Mouse (Mus musculus) kidney, adult 2 months (tissue): ENCODE data around the gene Ccdc15. TPM values are rescaled to one million over a fixed set of nuclear protein-coding genes. Genes with fewer than 3 reads are reported as not detected.

ENCODE experiments used
- DNase-seq: peaks from one replicate; pipeline ENCODE4 v3.0.0; 2021
- H3K27ac ChIP-seq: fragments of 200-500 bp; 2 replicates; pipeline ENCODE4 v1.5.1; 2012; ENCODE audit warnings: low read depth, low read length, control low read depth, inconsistent platforms; ENCODE audit not compliant: insufficient read depth
- H3K27me3 ChIP-seq: fragments of 200-500 bp; replicated peaks from 2 replicates; pipeline ENCODE4 v1.6.1; 2012; ENCODE audit warnings: mild to moderate bottlenecking, moderate library complexity, low read length, inconsistent platforms; ENCODE audit not compliant: control insufficient read depth, insufficient read depth
- H3K36me3 ChIP-seq: fragments of 200-500 bp; 2 replicates; pipeline ENCODE4 v1.6.1; 2012; ENCODE audit warnings: mild to moderate bottlenecking, moderate library complexity, low read length, inconsistent platforms; ENCODE audit not compliant: control insufficient read depth, insufficient read depth
- H3K4me1 ChIP-seq: fragments of 200-500 bp; 2 replicates; pipeline ENCODE4 v1.6.1; 2011; ENCODE audit warnings: low read length; ENCODE audit not compliant: control insufficient read depth, insufficient read depth
- H3K4me3 ChIP-seq: fragments of 200-500 bp; 2 replicates; pipeline ENCODE4 v1.5.1; 2011; ENCODE audit warnings: mild to moderate bottlenecking, low read depth, low read length, control low read depth; ENCODE audit not compliant: insufficient read depth
- CTCF ChIP-seq: fragments of 200-500 bp; conservative IDR thresholded peaks from 2 replicates; pipeline ENCODE4 v1.5.1; 2011; ENCODE audit warnings: low read depth, mild to moderate bottlenecking, control low read depth, low read length, moderate library complexity, mixed read lengths; ENCODE audit not compliant: insufficient read depth, insufficient read length
- POLR2A ChIP-seq: fragments of 200-500 bp; IDR thresholded peaks from one replicate; pipeline ENCODE4 v1.6.1; 2011; ENCODE audit warnings: low read depth, low read length, control low read depth
- WGBS: fragments of 180-500 bp; shearing (Covaris S2); methylation state at CpG from one replicate; pipeline ENCODE4 v1.1.7; 2018; 5-methylcytosine and 5-hydroxymethylcytosine counted together
- polyA plus RNA-seq: library from polyadenylated mRNA; depleted of rRNA; stranded (reverse); fragments of >200 nt; gene quantifications from 2 replicates; pipeline ENCODE4 v1.2.3, GENCODE M21; 2012

Gene Ccdc15
- polyA plus RNA-seq, 1 experiment = 0.64 TPM

- Histone ChIP-seq H3K36me3 (no peaks in the 10 kb centered on the region), H3K4me3 (no peak overlapping the region), H3K4me1 (no peaks in the 10 kb centered on the region), H3K27ac (no peak overlapping the region), H3K27me3 (no peaks in the 10 kb centered on the region)
- TF ChIP-seq CTCF (no peak), POLR2A (no peak)
- 87% methylated on average over 5 of the region's 5 CpGs for WGBS
- DNase-seq = peak; percentile 28
Measured at GRCm38 (mm10) chr9:37375718-37376117, 27.5 kb upstream of the Ccdc15 start.

DNA sequence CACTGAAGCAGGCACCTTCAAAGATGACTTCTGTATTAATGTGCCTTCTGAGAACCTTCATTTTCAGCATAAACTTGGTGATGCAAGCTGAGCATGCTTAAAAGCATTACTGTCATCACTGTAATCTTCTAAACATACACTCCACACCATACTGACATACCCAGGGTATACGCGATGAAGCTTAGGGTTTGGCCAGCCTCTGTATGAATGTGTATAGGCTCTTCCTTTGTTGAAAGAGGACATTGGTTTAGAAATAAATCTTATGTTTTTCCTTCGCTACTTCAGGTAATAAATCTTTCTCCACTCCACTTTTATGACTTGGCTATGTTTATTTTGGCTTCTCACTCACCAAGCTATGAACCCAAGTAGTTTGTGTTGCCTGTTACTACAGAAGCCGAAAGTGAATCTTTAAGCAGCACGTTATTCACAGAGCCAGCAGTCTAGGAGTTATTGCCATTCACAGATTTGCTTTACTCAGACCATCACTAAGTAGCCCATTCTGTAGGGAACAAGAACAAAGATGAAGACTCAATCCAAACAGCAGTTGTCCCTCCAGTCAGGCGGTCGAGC, 23.1 kb upstream of the Ccdc15 start:
- Histone ChIP-seq H3K27ac (no peak overlapping the region), H3K36me3 (no peaks in the 10 kb centered on the region), H3K27me3 (no peaks in the 10 kb centered on the region), H3K4me1 (no peaks in the 10 kb centered on the region), H3K4me3 (no peak overlapping the region)
- peak; percentile 31 for DNase-seq
- WGBS = 53% methylated on average over 7 of the region's 7 CpGs
- TF ChIP-seq POLR2A (no peak), CTCF (no peak)

- H3K36me3 ChIP-seq = no peaks in the 10 kb centered on the region
- H3K4me1 ChIP-seq = no peaks in the 10 kb centered on the region
- TF ChIP-seq POLR2A (no peak), CTCF (no peak)
- 69% methylated on average over 8 of the region's 8 CpGs for WGBS
- peak; percentile 84 for DNase-seq
- H3K27me3 ChIP-seq = no peaks in the 10 kb centered on the region
- H3K4me3 ChIP-seq = no peak overlapping the region
- peak overlapping the region; percentile 93 for H3K27ac ChIP-seq
Measured at GRCm38 (mm10) chr9:37368860-37369259, 20.6 kb upstream of the Ccdc15 start.

DNA sequence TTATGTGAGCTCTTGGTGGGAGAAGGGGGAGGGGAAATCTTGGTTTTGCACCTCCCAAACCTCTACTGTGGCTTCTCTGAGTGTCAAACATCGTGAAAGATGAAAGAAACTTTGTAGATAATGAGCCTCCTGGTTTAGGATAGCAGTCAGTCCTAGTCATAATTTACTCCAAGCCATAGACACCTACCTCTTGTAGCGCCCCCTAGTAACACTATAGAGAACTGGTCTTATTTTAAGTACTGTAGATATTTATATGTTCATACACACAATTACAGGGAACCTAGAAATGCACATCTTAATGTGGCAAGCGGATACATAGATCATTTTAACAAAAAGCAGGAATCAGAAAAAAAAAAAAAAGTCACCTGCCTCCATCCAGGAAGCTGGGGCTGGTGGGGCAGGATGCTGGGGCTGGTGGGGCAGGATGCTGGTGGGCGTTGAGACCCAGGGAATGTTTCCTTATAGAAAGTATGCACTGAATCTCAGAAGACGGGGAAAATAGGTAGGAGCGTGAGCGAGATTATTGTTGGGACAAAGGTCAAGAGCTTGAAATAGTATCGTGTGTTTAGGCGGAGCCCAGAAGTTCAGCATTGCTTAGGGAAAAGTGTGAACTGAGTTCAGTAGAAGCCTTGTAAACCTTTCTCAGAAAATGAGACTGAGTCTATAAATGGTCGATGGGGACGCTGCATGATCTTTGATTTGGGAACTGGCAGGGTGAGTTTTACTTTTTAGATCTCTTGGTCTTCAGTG, 20.0 kb upstream of the Ccdc15 start:
- Histone ChIP-seq H3K27ac (peak overlapping the region; percentile 93), H3K4me3 (no peak overlapping the region), H3K27me3 (no peaks in the 10 kb centered on the region), H3K36me3 (no peaks in the 10 kb centered on the region), H3K4me1 (no peaks in the 10 kb centered on the region)
- TF ChIP-seq POLR2A = no peak
- TF ChIP-seq CTCF = no peak
- 49% methylated on average over 11 of the region's 11 CpGs for WGBS
- peak; percentile 30 for DNase-seq

- H3K27me3 ChIP-seq = no peaks in the 10 kb centered on the region
- TF ChIP-seq CTCF (no peak), POLR2A (no peak)
- peak within 1 kb of the TSS; percentile 17; the same call in 1 of the 2 replicates for H3K27ac ChIP-seq
- 90% methylated on average over 17 of the region's 17 CpGs for WGBS
- H3K4me1 ChIP-seq = peaks cover 4% of the 10 kb centered on the region; the same call in 1 of the 2 replicates
- no peaks in the 10 kb centered on the region for H3K36me3 ChIP-seq
- H3K4me3 ChIP-seq = no peak within 1 kb of the TSS
- DNase-seq = no peak
Measured at GRCm38 (mm10) chr9:37367301-37368080, 19.3 kb upstream of the Ccdc15 start, which contains the start of gene Hepacam. Gene Hepacam (plus strand): TSS chr9:37367351.

- H3K4me3 ChIP-seq = no peak overlapping the region
- peak overlapping the region; percentile 23; the same call in 1 of the 2 replicates for H3K27ac ChIP-seq
- no peaks in the 10 kb centered on the region for H3K36me3 ChIP-seq
- TF ChIP-seq CTCF (no peak), POLR2A (no peak)
- 51% methylated on average over 5 of the region's 5 CpGs for WGBS
- H3K27me3 ChIP-seq = no peaks in the 10 kb centered on the region
- DNase-seq = peak; percentile 59
- peaks cover 4% of the 10 kb centered on the region; the same call in 1 of the 2 replicates for H3K4me1 ChIP-seq
Measured at GRCm38 (mm10) chr9:37365706-37366105, 17.5 kb upstream of the Ccdc15 start.

GRCm38 (mm10) chr9:37364392-37364791, 16.2 kb upstream of the Ccdc15 start:
- no peak for DNase-seq
- TF ChIP-seq POLR2A = no peak
- TF ChIP-seq CTCF = no peak
- 74% methylated on average over 3 of the region's 3 CpGs for WGBS
- Histone ChIP-seq H3K27ac (no peak overlapping the region), H3K36me3 (no peaks in the 10 kb centered on the region), H3K4me3 (no peak overlapping the region), H3K4me1 (peaks cover 4% of the 10 kb centered on the region; the same call in 1 of the 2 replicates), H3K27me3 (no peaks in the 10 kb centered on the region)
